ENCODE assay signal across 8 mouse cellular contexts in genomic region chr8:89043940-89044339, GRCm38 (mm10). TPM values are rescaled to one million over a fixed set of nuclear protein-coding genes. Genes with fewer than 3 reads are reported as not detected.
DNase-seq lines count a peak whose midpoint lies in the region; ATAC-seq and TF ChIP-seq lines count a peak whose summit lies in the region.

Gene Sall1 (minus strand): TSS chr8:89044162.

- no peaks in the 10 kb centered on the region for H3K27me3 ChIP-seq in ES-Bruce4 (ENCODE audit: control insufficient read depth, insufficient read depth, low read length, poor library complexity, severe bottlenecking)
- H3K27me3 ChIP-seq in heart, embryonic 15.5 days = peaks cover 83% of the 10 kb centered on the region
- peaks cover 49% of the 10 kb centered on the region for H3K27me3 ChIP-seq in midbrain, embryonic 15.5 days (replicated peaks)
- H3K27me3 ChIP-seq in thymus, adult 2 months (ENCODE audit: control insufficient read depth, insufficient read depth, low read length) = peaks cover 14% of the 10 kb centered on the region

- H3K27ac ChIP-seq in ES-Bruce4 (ENCODE audit: insufficient read depth, low read length) = peak within 1 kb of the TSS; percentile 92
- peak within 1 kb of the TSS; percentile 70 for H3K27ac ChIP-seq in heart, embryonic 15.5 days
- peak within 1 kb of the TSS; percentile 83 for H3K27ac ChIP-seq in midbrain, embryonic 15.5 days
- H3K27ac ChIP-seq in thymus, adult 2 months (ENCODE audit: control insufficient read depth, insufficient read depth, low read length) = no peak within 1 kb of the TSS

- DNase-seq in cerebellum, postnatal 10 days = peak; percentile 23 to 39
- DNase-seq in layer of hippocampus, postnatal 10 days (ENCODE audit: low spot score in 2 of 2) = peak in 1 of 2 experiments; percentile 37
- no peak for DNase-seq in frontal cortex, postnatal 25 days (ENCODE audit: low spot score in 2 of 2)
- no peak for DNase-seq in thymus, adult 2 months

- H3K4me3 ChIP-seq in ES-Bruce4 (ENCODE audit: low read depth, low read length) = peak within 1 kb of the TSS; percentile 93
- peak within 1 kb of the TSS; percentile 63 for H3K4me3 ChIP-seq in heart, embryonic 15.5 days
- peak within 1 kb of the TSS; percentile 52 for H3K4me3 ChIP-seq in midbrain, embryonic 15.5 days
- H3K4me3 ChIP-seq in thymus, adult 2 months (ENCODE audit: control insufficient read depth, insufficient read depth, low read length) = no peak within 1 kb of the TSS

- peak within 1 kb of the TSS; percentile 96 for H3K4me2 ChIP-seq in heart, embryonic 15.5 days
- H3K4me2 ChIP-seq in midbrain, embryonic 15.5 days = peak within 1 kb of the TSS; percentile 75

- no peaks in the 10 kb centered on the region for H3K9me3 ChIP-seq in ES-Bruce4 (replicated peaks; ENCODE audit: control insufficient read depth, insufficient read depth, low read length, poor library complexity, severe bottlenecking)
- H3K9me3 ChIP-seq in heart, embryonic 15.5 days (replicated peaks) = no peaks in the 10 kb centered on the region
- H3K9me3 ChIP-seq in midbrain, embryonic 15.5 days = no peaks in the 10 kb centered on the region

- H3K4me1 ChIP-seq in ES-Bruce4 (ENCODE audit: control insufficient read depth, insufficient read depth, low read length) = peaks cover 3% of the 10 kb centered on the region
- H3K4me1 ChIP-seq in heart, embryonic 15.5 days (replicated peaks) = peaks cover 53% of the 10 kb centered on the region
- peaks cover 52% of the 10 kb centered on the region for H3K4me1 ChIP-seq in midbrain, embryonic 15.5 days
- no peaks in the 10 kb centered on the region for H3K4me1 ChIP-seq in thymus, adult 2 months (replicated peaks; ENCODE audit: control insufficient read depth, insufficient read depth, low read length)

- H3K9ac ChIP-seq in ES-Bruce4 (ENCODE audit: low read depth, poor library complexity, severe bottlenecking) = peak within 1 kb of the TSS; percentile 100
- peak within 1 kb of the TSS; percentile 63 for H3K9ac ChIP-seq in heart, embryonic 15.5 days
- peak within 1 kb of the TSS; percentile 20; the same call in 1 of the 2 replicates for H3K9ac ChIP-seq in midbrain, embryonic 15.5 days

- no peak for ATAC-seq in cerebellum, adult (ENCODE audit: insufficient number of reproducible peaks, low FRiP score, low TSS enrichment)
- no peak for ATAC-seq in heart, embryonic 15.5 days (replicated peaks; ENCODE audit: insufficient number of reproducible peaks, insufficient read depth, low FRiP score, low read depth)
- peak; percentile 22 for ATAC-seq in midbrain, embryonic 15.5 days (replicated peaks)

- TF ChIP-seq CTCF in ES-Bruce4 (IDR thresholded peaks at IDR 0.05; ENCODE audit: low read depth, low read length) = no peak
- no peak for TF ChIP-seq CTCF in thymus, adult 2 months (IDR thresholded peaks at IDR 0.05; ENCODE audit: borderline replicate concordance, control insufficient read depth, extremely low read depth, insufficient read depth, low read length, poor library complexity)

- no peak for TF ChIP-seq EP300 in ES-Bruce4 (IDR thresholded peaks at IDR 0.05; ENCODE audit: insufficient read depth, low read depth, low read length)

- 2% methylated on average over 25 of the region's 25 CpGs for WGBS in heart, embryonic 15.5 days
- WGBS in midbrain, embryonic 15.5 days = 0% methylated on average over 25 of the region's 25 CpGs
- 3% methylated on average over 25 of the region's 25 CpGs for WGBS in thymus, adult 2 months

- no peak for TF ChIP-seq POLR2A in ES-Bruce4 (IDR thresholded peaks at IDR 0.05; ENCODE audit: insufficient read depth, low read length)
- TF ChIP-seq POLR2A in thymus, adult 2 months (IDR thresholded peaks at IDR 0.05; ENCODE audit: control insufficient read depth, extremely low read depth, insufficient read depth, low read length, poor library complexity) = no peak

- peaks cover 25% of the 10 kb centered on the region for H3K36me3 ChIP-seq in ES-Bruce4 (ENCODE audit: control insufficient read depth, insufficient read depth, low read length, poor library complexity, severe bottlenecking)
- H3K36me3 ChIP-seq in heart, embryonic 15.5 days = no peaks in the 10 kb centered on the region
- no peaks in the 10 kb centered on the region for H3K36me3 ChIP-seq in midbrain, embryonic 15.5 days (replicated peaks)
- H3K36me3 ChIP-seq in thymus, adult 2 months (ENCODE audit: control insufficient read depth, insufficient read depth, low read length) = no peaks in the 10 kb centered on the region

RNA-seq across cellular contexts. Expression of gene Sall1, which starts in this region (rescaled TPM):
- 58.9 and 60.4 TPM in 2 replicates for polyA plus RNA-seq in ES-Bruce4 (2011; ENCODE audit: insufficient read depth, insufficient read length, low read depth, missing spikeins)
- polyA plus RNA-seq in heart, embryonic 15.5 days (2015; fragmentation: Nextera tagmentation; extraction: Ambion mirVana) = 2.5 and 3.6 TPM in 2 replicates
- 10 to 100 TPM; 15.4 to 16.2 TPM for total RNA-seq in layer of hippocampus, postnatal 10 days (2021)
- polyA plus RNA-seq in midbrain, embryonic 15.5 days (2015; fragmentation: Nextera tagmentation; extraction: Ambion mirVana) = 6.6 and 6.8 TPM in 2 replicates
- polyA plus RNA-seq in thymus, adult 2 months (2012; rRNA removed) = 0.03 and 0.04 TPM in 2 replicates

Comparison
In these comparisons a context has a peak if more than half of its experiments do, and no peak if none do; other contexts are left out.
1. DNase-seq: peak in cerebellum, postnatal 10 days (2 of 2); none in frontal cortex, postnatal 25 days (0 of 2) and thymus, adult 2 months (single experiment).
2. H3K9ac ChIP-seq: peak in every context shown above with its lines; median percentile 100 in ES-Bruce4; 63 in heart, embryonic 15.5 days; 20 in midbrain, embryonic 15.5 days.